Mouse (Mus musculus) ovary, adult 10 weeks (tissue): ENCODE results near the gene Rgl3. TPM values are rescaled to one million over a fixed set of nuclear protein-coding genes. Genes with fewer than 3 reads are reported as not detected.

Experiments used
- polyA plus RNA-seq: library from polyadenylated mRNA; stranded (reverse); fragments of 350-450 nt; fragmentation: Illumina TruSeq; extraction: RNeasy Lipid Tissue Mini Kit (QIAGEN cat#74804); gene quantifications from one replicate; pipeline ENCODE4 v1.2.3, GENCODE M21; 2014

The Rgl3 gene
- polyA plus RNA-seq = 0.26 TPM

DNA sequence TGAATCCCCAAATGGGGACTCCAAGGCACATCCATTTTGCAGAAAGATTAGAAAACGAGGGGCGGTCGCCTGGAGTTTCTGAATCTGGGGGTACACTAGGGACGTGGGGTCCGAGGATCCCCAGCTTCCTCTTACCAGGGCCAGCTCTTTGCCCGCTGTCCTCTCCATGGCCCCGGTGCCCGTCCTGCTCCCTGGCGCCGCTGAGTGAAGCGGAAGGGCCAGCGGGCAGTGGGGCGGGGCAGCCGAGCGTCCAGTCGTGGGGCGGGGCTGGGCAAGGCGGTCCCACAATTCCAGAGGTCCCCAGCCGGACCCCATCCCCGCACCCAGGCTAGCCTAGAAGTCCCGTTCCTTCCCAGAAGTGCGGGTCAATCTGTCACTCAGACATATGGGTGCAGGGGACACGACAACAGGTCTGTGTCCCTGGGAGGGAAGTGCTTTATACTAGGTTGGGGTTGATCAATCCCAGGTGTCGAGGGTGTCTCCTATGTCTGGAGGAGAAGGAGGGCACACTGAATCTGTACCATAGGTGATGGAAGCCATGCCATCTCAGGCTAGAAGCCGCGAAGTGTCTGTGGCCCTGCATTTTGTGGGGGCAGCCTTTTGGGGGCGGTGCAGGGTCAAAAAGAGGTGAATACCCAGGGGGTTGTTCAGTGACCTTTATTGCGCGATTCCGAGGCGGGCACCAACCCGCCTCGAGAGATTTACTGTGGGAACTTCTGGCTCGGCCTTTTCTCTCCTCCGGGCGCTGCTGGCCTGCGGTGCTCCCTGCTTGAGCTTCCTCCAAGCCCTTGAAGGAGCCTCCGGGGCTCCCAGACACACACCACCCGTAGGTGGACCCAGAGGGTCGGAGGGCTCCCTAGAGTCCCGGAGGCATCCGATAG lies at the start of gene Rgl3:
TSS of gene Rgl3 (minus strand) at position 217 of the 881 bp plus-strand sequence.

GRCm38 (mm10) chr9:22002194-22003162 lies 13.2 kb upstream of the Rgl3 start, which contains the start of the genes Ccdc151 and Prkcsh:
Gene Ccdc151 (minus strand): TSS chr9:22002634.
Gene Prkcsh (plus strand): TSS chr9:22002806.

DNA sequence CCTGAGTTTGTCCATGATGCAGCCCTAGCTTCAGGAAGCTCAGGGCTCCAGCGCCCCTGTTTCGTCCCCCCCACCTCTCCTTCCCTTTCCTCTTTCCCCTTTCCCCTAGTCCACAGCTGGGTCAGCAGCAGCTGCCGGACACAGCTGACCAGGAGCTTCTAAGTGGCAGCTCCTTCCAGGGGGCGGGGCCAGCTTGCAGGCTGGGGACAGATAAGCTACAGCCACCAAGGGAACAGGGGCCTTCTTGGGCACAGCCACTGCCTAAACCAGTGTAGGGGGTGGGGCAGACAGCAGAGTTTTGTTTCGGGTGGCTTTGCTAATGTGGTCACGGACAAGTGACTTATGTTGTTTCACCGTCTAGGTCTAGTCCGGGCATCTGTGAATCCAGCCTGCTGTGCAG lies 25.8 kb downstream of the Rgl3 start, which contains the start of gene Epor:
TSS of gene Epor (minus strand) at position 90 of the 400 bp plus-strand sequence.

DNA sequence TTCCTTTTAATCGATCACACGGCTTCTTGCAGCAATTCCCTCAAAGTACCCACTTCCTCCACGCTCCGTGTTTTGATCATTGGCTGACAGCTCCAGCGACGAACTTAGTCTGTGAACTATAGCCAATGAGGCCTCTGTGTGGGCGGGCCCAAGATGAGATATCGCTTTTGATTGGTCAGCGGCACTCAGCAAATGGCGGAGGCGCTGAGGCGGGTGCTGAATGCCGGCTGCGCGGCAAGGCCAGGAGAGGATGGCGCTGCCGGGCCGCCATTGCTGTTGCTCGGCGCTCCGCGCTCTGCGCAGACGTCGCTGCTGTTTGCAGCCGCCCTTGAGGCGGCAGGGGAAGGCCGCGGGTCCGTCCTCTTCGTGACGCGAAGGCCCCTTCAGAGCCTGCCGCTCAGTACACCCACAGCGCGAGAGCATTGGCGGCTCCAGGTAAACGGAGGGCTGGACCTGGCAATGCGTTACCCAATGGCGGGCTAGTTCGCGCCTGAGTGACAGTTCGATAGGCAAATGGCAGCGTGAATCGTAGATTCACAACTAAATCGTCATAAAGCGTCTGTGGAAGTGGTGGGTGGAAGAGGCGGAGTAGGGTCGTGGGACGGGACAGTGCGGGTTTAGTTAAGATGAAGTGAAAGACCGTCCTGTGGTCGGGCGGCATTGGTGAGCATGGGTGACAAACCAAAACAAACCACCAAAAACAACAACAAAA lies 33.5 kb downstream of the Rgl3 start, which contains the start of gene Swsap1:
TSS of gene Swsap1 (plus strand) at position 186 of the 712 bp plus-strand sequence.

DNA sequence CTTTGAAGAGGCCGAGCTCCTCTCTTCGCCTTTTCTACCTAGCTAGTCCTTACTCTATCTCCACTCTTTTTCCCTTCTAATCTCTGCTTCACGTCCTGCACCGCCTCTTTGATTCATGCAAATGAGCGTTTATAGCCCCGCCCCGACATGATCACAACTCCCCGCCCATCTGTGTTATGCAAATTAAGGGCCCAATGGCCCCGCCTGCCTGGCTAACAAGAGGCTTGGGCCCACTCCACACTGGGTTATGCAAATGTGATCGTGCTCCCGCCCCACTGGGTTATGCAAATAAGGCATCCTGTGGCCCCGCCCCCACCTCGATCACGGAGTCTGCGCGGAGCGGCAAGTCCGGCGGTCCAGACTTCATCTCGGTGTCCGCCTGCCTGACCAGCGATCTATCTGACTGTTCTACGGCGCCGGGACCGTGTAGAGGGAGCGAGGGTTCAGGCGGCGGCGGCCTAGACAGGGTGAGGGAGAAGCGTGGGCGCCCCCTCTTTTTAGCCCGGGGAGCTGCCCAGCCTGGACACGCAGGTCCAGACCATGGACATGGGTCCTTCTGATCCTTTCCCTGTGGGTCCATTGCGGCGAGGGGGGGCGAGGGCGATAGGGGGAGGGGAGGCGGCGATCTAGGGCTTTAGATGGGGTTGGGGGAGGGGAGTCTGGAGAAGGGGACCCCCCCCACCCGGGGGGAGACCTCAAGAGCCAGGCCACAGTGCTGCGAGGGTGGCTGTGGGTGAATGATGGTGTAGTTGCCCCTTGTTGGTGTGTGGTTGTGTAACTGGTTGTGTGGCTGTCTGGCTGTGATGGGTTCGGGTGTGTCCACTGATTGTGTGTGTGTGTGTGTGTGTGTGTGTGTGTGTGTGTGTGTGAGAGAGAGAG lies 52.3 kb downstream of the Rgl3 start, which contains the start of gene Plppr2:
TSS of gene Plppr2 (plus strand) at position 342 of the 879 bp plus-strand sequence.

GRCm38 (mm10) chr9:21927208-21927753 lies 62.0 kb downstream of the Rgl3 start, which contains the start of the genes Ccdc159 and Tmem205:
Gene Ccdc159 (plus strand): TSS chr9:21927471.
Gene Tmem205 (minus strand): TSS chr9:21927556.

Other genes starting within 250 kb of the Rgl3 start
- gene Spc24, start 229.1 kb downstream of the Rgl3 start, polyA plus RNA-seq = 5.9 TPM
- 32.1 TPM for gene Kank2, start 190.7 kb downstream of the Rgl3 start, polyA plus RNA-seq
- gene Angptl8, start 153.9 kb downstream of the Rgl3 start, polyA plus RNA-seq = not detected
- gene Dock6, start 136.8 kb downstream of the Rgl3 start, polyA plus RNA-seq = 3.3 TPM
- gene Rab3d, start 71.3 kb downstream of the Rgl3 start, polyA plus RNA-seq = 4.4 TPM
- gene Ccdc159, start 62.0 kb downstream of the Rgl3 start, polyA plus RNA-seq = 0.43 TPM
- 0.46 TPM for gene Tmem205, start 61.9 kb downstream of the Rgl3 start, polyA plus RNA-seq
- 0.40 TPM for gene Plppr2, start 52.4 kb downstream of the Rgl3 start, polyA plus RNA-seq
- 4.3 TPM for gene Swsap1, start 33.7 kb downstream of the Rgl3 start, polyA plus RNA-seq
- gene Epor, start 25.9 kb downstream of the Rgl3 start, polyA plus RNA-seq = not detected
- 0.77 TPM for gene Ccdc151, start 13.2 kb upstream of the Rgl3 start, polyA plus RNA-seq
- 7.8 TPM for gene Prkcsh, start 13.4 kb upstream of the Rgl3 start, polyA plus RNA-seq
- 0.29 TPM for gene Elavl3, start 62.6 kb upstream of the Rgl3 start, polyA plus RNA-seq
- gene Gm49318, start 81.8 kb upstream of the Rgl3 start, polyA plus RNA-seq = not detected
- gene Zfp653, start 81.9 kb upstream of the Rgl3 start, polyA plus RNA-seq = not detected
- 2.0 TPM for gene Ecsit, start 96.0 kb upstream of the Rgl3 start, polyA plus RNA-seq
- gene Cnn1, start 109.8 kb upstream of the Rgl3 start, polyA plus RNA-seq = 270 TPM
- 7.4 TPM for gene Elof1, start 127.7 kb upstream of the Rgl3 start, polyA plus RNA-seq
- 0.46 TPM for gene Acp5, start 146.3 kb upstream of the Rgl3 start, polyA plus RNA-seq
- gene Pigyl, start 167.4 kb upstream of the Rgl3 start, polyA plus RNA-seq = 2.9 TPM
- 4.7 TPM for gene Zfp872, start 198.6 kb upstream of the Rgl3 start, polyA plus RNA-seq
- 84.3 TPM for gene Zfp809, start 236.3 kb upstream of the Rgl3 start, polyA plus RNA-seq